Mouse (Mus musculus): ENCODE measurements around the gene Amdhd2.

- TF ChIP-seq POLR2A (IDR thresholded peaks at IDR 0.05; ENCODE audit: control insufficient read depth, low read depth, low read length) (no peak), CTCF (IDR thresholded peaks at IDR 0.05; ENCODE audit: control insufficient read depth, insufficient read depth, insufficient replicate concordance, low read depth, low read length) (no peak)
Observed at GRCm38 (mm10) chr17:24134062-24134461, 29.5 kb downstream of the Amdhd2 start.
